Mouse (Mus musculus) gastrocnemius, postnatal 14 days (tissue): ENCODE results near the gene Relb. TPM values are rescaled to one million over a fixed set of nuclear protein-coding genes. Genes with fewer than 3 reads are reported as not detected.
"Not testable (repeated sequence)": the region's sequence is repeated elsewhere in the genome, so short reads cannot be mapped to it uniquely, and the experiment has no call there.

Experiments
- DNase-seq: peaks from one replicate; pipeline ENCODE4 v3.0.0; 2021; ENCODE audit warnings: mixed read lengths
- intact Hi-C: fragments of 180-260 bp; cut with DNase I; formaldehyde crosslinking; loops from one replicate; pipeline ENCODE4 v1.15.1; 2025; ENCODE audit warnings: low total_unique reads
- total RNA-seq, 2 experiments: library from RNA; stranded (reverse); gene quantifications; 2 replicates each; pipeline ENCODE4 v1.2.3; 2021

Relb gene
- total RNA-seq, 2 experiments from 2014 or later = 4.9 to 7.3 TPM

- no peak for DNase-seq
- intact Hi-C loops = no loop called here
Measured at GRCm38 (mm10) chr7:19633855-19634254, 4.6 kb upstream of the Relb start.

DNA sequence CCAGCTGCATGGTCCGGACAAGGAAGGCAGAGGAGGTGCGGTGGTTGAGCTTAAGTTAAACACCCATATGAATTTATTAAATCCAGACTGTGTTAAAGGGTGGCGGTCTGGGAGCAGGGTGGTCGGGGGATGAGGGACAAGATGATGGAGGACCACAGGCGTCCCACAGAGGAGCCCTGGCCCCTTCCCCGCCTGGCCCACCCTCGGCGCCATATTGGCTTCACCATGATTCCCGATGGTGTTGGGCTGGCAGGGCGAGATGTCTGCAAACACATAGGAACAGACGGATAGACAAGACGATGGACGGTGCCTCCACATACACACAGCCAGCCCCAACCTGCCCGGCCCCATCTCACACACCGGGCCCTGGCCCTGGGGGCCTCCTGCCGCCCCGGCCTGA, 4.0 kb upstream of the Relb start:
- intact Hi-C loops = no loop called here
- no peak for DNase-seq

GRCm38 (mm10) chr7:19632720-19633119, 3.5 kb upstream of the Relb start:
- no peak for DNase-seq
- intact Hi-C loops = no loop called here

DNA sequence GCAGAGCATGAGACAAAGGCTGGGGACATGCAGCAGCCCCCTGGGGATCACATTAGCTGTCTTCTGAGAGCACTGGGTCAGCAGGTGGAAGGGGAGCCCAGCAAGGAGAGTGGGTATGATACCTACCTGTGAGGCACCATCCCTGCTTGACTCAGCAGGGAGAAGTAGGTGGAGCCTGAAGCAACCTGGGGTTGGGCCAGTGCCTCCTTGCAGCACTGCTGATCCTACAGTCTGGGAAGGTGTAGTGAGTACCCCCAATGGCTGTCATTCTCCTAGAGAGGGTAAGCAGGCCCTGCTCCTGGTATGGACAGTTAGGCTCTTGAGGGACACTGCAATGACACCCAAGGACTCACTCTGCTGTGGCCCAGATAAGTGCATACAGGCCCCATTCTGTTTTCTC, 3.0 kb upstream of the Relb start:
- no peak for DNase-seq
- intact Hi-C loops = no loop called here

DNA sequence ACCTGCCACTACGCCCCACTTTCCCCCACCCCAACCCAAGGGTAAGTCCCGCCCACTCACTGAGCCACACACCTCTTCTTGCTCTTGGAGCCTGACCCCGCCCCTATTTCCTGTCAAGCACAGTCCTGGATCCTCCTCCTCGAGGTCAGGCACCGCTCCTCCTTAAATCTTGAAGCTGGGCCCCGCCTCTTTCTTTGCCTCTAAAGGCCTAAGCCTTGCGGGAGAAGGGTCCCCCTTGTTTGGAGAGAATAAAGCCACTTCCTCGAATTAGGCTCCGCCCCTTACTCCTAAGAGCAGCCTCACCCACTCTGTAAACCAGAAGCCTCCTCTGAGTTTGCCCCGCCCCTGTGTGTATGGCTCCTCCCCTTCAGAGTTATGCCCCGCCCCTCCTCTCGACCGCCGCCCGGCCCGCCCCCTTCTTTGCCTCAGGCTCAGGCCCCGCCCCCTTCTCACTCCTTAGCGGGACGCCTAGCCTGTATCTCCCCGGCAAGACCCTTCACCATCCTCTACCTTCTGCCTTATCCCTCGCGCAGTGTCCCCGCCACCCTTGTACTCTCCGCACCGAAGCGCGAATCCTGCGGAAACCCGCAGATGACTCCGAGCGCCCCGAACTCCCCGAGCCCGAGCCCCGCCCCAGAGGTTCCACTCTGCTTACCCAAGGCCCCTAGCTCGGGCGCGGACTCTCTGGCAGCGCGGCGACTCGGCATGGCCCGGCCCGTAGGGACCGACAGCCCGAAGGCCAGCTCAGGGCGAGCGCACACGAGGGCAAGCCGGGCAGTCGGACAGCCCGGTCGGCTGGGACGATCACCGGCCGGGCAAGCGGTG, 490 bp downstream of the Relb start:
- DNase-seq = peak; percentile 93
- intact Hi-C loops = no loop called here

DNA sequence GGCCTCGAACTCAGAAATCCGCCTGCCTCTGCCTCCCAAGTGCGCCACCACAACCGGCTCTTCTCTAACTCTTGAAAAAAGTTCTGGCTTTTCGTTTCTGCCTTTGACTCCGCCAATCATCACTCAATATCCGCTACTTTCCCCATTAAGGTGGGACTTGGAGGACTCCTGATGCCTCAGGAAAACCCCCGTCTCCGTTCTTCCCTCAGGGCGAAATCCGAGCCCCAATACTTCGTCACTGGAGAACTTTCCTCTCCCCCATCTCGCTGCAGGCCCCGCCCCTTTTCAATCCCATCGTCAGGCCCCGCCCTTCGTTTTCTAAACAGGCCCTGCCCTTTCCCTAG, 1.1 kb downstream of the Relb start:
- no peak for DNase-seq
- intact Hi-C loops = no loop called here

GRCm38 (mm10) chr7:19627721-19628120, 1.5 kb downstream of the Relb start:
- no peak for DNase-seq
- intact Hi-C loops = no loop called here

DNA sequence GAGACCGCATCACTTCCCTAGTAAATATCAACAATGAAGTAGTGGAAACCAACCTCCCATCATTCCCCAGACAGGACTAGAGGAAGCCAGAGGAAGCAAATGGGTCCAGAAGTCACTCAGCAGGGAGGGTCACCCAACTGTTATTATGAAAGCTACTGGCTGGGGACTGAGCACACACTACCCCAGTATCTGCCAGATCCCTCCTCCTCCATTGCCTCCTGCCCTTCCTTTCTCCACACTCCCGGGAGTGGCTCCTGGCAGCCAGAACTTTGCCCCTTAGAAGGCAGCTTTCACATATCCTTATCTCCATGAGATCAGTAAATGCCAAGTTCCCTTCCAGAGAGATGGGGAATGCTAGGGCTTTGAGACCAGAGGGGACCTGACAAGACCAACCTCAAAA, 5.8 kb downstream of the Relb start:
- DNase-seq = no peak
- intact Hi-C loops = no loop called here

- intact Hi-C loops = no loop called here
- no peak for DNase-seq
Measured at GRCm38 (mm10) chr7:19622241-19622640, 7.0 kb downstream of the Relb start.

GRCm38 (mm10) chr7:19620811-19621210, 8.4 kb downstream of the Relb start:
- no peak for DNase-seq
- intact Hi-C loops = no loop called here

DNA sequence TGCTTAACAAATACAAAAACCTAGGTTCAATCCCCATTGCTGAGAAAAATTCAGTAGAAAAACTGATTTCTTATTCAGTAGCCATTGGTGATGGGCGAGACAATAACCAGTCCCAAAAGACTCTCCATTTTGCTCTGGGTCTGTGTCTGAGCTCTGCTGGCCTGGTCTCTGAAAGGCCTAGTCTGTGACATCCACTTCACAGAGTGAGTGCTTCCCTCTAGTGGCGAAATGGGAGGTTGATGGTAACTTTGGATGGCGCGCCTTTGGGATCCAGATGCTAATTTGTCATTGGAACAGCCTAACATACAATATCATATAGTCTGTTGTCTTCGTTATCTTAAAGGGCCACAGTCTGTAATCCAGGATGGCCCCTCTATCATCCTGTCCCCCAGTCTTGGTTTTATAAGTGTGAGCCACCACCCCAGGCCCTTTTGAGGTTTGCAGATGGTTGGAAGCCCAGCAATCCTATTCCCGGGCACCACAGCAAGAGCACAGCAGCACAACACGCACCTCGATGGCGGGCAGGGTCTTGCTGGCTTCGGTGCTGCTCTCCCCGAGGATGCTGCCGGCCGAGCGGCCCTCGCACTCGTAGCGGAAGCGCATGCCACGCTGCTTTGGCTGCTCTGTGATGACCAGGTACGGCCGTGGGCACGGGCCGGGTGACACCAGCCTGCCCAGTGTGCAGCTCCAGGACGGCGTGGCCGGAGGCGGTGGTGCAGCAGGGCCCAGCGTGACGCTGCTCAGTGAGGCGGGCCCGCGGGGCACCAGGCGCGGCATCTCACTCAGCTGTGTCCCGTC, 10.0 kb downstream of the Relb start:
- intact Hi-C loops = loop anchor here (5.0 kb wide), 1 partner anchor 37 kb away; no protein-coding TSS in a partner anchor
- peak; percentile 61 for DNase-seq

DNA sequence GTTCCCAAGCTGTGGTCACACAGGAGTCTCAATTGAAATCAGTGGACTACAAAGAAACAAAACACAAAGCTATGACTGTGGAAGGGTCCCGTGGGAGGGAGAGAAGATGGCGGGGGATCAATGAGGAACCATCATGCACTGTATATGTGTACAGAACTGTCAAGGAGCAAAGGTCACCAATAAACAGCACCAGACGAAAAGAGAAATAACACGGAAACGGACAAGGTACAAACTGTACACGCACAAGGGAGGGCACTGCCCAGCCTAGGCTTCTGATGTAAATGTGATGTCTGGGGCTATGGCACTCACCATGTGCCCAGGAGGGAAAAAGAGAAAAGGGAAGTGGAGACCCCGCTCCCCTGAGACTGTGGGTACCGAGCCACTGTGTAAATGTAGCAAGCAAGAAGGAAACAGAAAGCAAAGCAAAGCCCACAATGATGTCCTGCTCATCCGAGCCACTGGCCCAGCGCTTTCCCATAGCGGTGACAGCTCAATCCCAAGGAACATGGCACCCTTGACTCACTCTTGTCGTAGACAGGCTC, 14.1 kb downstream of the Relb start:
- no peak for DNase-seq
- intact Hi-C loops = loop anchor here (5.0 kb wide), 1 partner anchor 33 kb away; no protein-coding TSS in a partner anchor

DNA sequence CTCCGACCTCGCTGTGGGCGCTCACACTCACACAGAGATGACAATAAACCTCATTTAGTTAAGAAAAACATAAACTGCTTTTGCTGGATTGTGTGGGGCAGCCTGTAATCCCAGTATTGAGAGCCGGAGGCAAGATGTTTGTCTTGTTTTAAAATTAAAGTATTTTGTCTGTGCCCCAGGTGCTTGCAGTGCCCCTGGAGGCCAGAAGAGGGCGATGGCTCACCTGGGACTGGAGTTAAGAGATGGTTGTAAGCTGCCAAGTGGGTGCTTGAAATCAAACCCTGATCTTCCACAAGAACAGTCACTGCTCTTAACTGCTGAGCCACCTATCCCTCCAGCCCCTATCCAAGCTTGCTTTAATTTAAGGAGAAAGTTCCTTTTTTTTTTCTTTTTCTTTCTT, 18.3 kb downstream of the Relb start:
- DNase-seq = no peak
- intact Hi-C loops = loop anchor here (5.0 kb wide), 1 partner anchor 99 kb away; no protein-coding TSS in a partner anchor

DNA sequence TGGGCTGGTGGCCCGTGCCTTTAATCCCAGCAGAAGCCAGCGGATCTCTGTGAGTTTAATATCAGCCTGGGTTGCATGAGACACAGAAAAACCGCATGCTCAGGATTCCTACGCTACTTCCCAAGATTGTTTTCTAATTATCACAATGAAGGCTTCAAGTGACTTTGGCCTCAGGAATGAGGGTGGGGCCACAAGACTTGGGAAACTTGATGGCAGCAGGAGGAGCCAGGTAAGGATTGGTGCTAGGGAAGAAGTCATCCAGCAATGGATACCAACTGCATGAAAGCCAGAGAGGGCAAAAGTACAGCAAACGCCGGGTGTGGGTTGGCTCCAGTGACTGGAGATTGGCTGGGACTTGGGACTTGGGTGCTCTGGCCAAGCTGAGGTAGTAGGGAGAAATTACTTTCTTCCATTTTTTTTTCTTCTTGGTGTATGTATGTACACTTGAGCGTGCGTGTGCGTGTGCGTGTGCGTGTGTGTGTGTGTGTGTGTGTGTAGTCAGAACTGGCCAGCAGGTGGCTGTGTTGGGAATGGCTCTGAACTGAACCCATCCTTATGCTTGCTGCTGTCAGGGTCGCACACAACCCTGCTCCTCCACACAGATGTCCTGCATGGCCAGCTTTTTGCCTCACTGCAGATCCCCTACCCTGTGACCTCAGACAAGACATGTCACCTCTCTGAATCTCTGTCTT, 19.5 kb downstream of the Relb start:
- DNase-seq = no peak
- intact Hi-C loops = loop anchor here (5.0 kb wide), 1 partner anchor 97 kb away; no protein-coding TSS in a partner anchor

DNA sequence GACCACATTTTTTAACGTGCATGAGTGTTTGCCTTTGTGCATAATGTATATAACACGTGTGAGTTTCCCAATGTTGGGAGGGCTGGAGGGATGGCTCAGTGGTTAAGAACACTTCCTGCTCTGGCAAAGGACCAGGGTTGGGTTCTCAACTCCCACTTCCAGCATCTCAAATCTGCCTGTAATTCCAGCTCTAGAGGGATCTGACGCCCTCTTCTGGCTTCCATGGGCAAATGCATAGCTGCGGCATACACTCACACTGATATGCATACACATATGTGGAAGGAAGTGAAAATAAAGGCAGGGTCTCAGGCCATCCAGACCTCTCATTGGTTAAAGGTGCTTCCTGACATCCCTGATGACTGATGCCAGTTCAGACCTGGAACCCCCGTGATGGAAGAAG, 21.9 kb downstream of the Relb start:
- intact Hi-C loops = no loop called here
- DNase-seq = no peak

DNA sequence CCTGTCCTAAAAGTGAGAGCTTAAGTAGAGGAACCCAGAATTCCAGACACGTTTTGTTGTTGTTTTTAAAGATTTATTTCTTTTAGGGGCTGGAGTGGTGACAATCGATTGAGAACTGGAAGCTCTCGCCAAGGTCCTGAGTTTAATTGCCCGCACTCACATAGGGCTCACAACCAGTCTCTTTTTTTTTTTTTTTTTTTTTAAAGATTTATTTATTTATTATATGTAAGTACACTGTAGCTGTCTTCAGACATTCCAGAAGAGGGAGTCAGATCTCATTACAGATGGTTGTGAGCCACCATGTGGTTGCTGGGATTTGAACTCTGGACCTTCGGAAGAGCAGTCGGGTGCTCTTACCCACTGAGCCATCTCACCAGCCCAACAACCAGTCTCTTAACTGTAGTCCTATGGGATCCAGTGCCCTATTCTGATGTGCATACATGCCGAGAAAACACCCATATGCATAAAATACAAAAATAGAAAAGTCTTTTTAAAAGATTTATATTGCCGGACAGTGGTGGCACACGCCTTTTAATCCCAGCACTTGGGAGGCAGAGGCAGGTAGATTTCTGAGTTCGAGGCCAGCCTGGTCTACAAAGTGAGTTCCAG, 24.5 kb downstream of the Relb start:
- not testable (repeated sequence) for DNase-seq

DNA sequence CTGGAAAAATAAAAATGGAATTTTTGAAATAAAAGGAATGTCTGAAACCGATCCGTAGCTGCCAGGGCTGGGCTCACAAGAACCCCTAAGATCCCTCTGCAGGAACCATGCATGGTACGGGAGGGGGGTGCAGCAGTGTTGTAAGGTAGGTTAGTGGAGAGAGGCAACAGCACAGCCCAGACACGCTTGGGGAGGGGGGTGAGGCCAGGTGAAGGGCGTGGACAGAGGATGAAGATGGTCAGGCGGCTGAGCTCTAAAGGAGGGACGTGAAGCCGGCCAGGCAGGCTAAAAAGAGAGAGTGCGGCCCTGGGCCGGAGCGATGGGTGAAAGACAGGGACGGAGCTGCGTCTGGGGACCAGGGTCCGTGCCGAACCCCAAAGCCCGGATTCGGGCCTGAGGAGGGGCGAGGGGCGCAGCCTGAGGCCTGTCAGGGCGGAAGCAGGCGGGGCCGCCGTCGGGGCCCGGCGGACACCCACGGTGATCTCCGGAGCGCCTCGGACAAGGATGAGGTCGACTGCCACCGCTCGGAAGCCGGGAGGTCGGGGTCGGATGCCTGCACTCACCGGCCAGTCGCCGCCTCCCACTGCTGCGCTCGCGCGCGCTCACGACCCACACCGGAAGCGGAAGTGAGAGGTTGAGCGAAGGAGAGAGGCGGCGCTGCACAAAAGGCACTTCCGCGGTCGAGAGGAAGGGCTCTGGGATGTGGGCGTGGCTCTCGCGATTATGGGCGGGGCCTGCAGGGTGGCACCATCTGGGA, 25.2 kb downstream of the Relb start, which contains the start of gene Clasrp:
Gene Clasrp (minus strand): TSS at position 638 of the 757 bp plus-strand sequence.
- DNase-seq = peak; percentile 97
- intact Hi-C loops = no loop called here

More for the DNA sequence above, 24.5 kb downstream of the Relb start:
- intact Hi-C loops = not testable (repeated sequence)

- DNase-seq = no peak
Measured at GRCm38 (mm10) chr7:19603055-19603454, 26.2 kb downstream of the Relb start.

DNA sequence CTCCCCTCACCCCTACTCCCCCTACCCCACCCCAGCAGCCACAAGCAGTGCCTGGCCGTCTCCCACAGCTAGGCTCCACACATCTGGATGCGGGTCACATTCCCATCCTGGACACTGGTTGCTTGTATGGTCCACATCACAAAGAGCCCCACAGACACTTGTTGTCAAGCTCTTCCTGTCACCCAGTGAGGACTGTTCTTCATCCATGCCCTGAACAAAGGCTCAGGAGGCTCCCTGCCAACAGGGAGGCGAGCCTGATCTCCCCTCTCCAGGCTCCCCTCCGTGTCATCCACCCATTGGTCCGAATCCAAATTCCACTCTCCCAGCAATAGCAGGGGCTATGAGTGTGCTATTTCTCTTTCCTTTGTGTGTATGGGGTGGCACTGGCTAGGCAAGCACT, 28.7 kb downstream of the Relb start:
- no peak for DNase-seq
- intact Hi-C loops = no loop called here

More at GRCm38 (mm10) chr7:19603055-19603454, 26.2 kb downstream of the Relb start:
- intact Hi-C loops = no loop called here
